Mouse (Mus musculus): Measurements from ENCODE around the gene Vmn2r93. TPM values are rescaled to one million over a fixed set of nuclear protein-coding genes. Genes with fewer than 3 reads are reported as not detected.

Vmn2r93 gene
- polyA plus RNA-seq (2014; fragmentation: Nextera tagmentation; extraction: Ambion mirVana) = not detected in 2 replicates

DNA sequence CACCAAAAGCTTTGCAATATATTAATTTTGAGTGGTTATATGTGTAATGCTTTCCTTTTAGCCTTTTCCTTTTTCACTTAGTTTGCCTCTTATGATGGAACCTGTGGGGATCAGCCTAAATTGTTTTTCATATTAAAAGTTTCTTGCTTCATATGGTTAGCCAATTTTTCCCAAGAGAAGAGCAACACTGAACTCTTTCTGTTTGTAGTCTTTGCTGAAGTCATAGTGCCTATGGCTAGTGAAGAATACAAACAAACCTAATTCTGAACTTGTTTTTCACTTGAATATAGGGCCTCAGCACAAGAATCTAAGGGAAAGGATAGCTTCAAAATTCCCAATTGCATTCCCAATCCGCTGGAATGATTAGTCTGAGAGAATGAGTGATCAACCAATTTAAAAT is at the start of gene Vmn2r93:
Vmn2r93 (plus strand) TSS at position 301 of the 400 bp plus-strand sequence.
- ATAC-seq (replicated peaks; ENCODE audit: low FRiP score) (no peak), DNase-seq (ENCODE audit: low spot score) (no peak)
- no peak within 1 kb of the TSS for H3K27ac ChIP-seq (ENCODE audit: low read depth, low read length)
- H3K4me3 ChIP-seq (ENCODE audit: low read depth, low read length) = no peak within 1 kb of the TSS
- H3K9ac ChIP-seq (ENCODE audit: low read length) = no peak within 1 kb of the TSS
- no peaks in the 10 kb centered on the region for H3K27me3 ChIP-seq (ENCODE audit: control insufficient read depth, insufficient read depth, low read length)
- 54% methylated on average over 1 of the region's 1 CpGs for WGBS
- H3K9me3 ChIP-seq (ENCODE audit: control insufficient read depth, low read length) = peaks cover 3% of the 10 kb centered on the region; the same call in 1 of the 2 replicates
- no peaks in the 10 kb centered on the region for H3K36me3 ChIP-seq (ENCODE audit: control insufficient read depth, insufficient read depth, low read length)
- H3K4me1 ChIP-seq (replicated peaks; ENCODE audit: control insufficient read depth, insufficient read depth, low read length) = no peaks in the 10 kb centered on the region
- no peak within 1 kb of the TSS for H3K4me2 ChIP-seq (ENCODE audit: low read depth, low read length, severe bottlenecking)

DNA sequence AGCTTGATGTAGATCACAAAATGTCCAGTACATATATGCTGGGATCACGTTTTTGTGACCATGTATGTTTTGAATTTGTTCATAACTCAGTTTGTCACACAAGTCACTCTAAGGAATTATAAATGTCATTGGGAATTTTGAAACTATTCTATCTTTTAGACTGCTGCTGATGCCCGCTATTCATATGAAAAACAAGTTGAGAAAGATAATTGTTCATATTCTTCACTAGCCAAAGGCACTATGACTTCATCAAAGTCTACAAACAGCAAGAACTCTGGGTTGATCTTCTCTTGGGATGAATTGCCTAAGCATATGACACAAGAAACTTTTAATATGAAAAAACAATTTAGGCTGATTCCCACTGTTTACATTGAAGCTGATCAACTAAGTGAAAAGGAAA is 20.2 kb upstream of the Vmn2r93 start, which contains the start of gene Vmn2r94:
Vmn2r94 (minus strand) TSS at position 101 of the 400 bp plus-strand sequence.
- Histone ChIP-seq H3K9ac (ENCODE audit: low read length) (no peak within 1 kb of the TSS), H3K4me3 (ENCODE audit: low read depth, low read length) (no peak within 1 kb of the TSS), H3K9me3 (ENCODE audit: control insufficient read depth, low read length) (peaks cover 2% of the 10 kb centered on the region; the same call in 1 of the 2 replicates), H3K36me3 (ENCODE audit: control insufficient read depth, insufficient read depth, low read length) (no peaks in the 10 kb centered on the region), H3K4me1 (replicated peaks; ENCODE audit: control insufficient read depth, insufficient read depth, low read length) (no peaks in the 10 kb centered on the region), H3K4me2 (ENCODE audit: low read depth, low read length, severe bottlenecking) (no peak within 1 kb of the TSS), H3K27me3 (ENCODE audit: control insufficient read depth, insufficient read depth, low read length) (no peaks in the 10 kb centered on the region), H3K27ac (ENCODE audit: low read depth, low read length) (no peak within 1 kb of the TSS)
- 63% methylated on average over 2 of the region's 2 CpGs for WGBS
- DNase-seq (ENCODE audit: low spot score) = no peak
- no peak for ATAC-seq (replicated peaks; ENCODE audit: low FRiP score)

GRCm38 (mm10) chr17:18323031-18323430 is 25.1 kb downstream of the Vmn2r93 start:
- H3K4me2 ChIP-seq (ENCODE audit: low read depth, low read length, severe bottlenecking) = no peak overlapping the region
- peaks cover 3% of the 10 kb centered on the region; the same call in 1 of the 2 replicates for H3K9me3 ChIP-seq (ENCODE audit: control insufficient read depth, low read length)
- no peaks in the 10 kb centered on the region for H3K27me3 ChIP-seq (ENCODE audit: control insufficient read depth, insufficient read depth, low read length)
- ATAC-seq (replicated peaks; ENCODE audit: low FRiP score) (no peak), DNase-seq (ENCODE audit: low spot score) (no peak)
- no peak overlapping the region for H3K27ac ChIP-seq (ENCODE audit: low read depth, low read length)
- whole genome bisulfite sequencing = 94% methylated on average over 2 of the region's 2 CpGs
- no peak overlapping the region for H3K4me3 ChIP-seq (ENCODE audit: low read depth, low read length)
- H3K36me3 ChIP-seq (ENCODE audit: control insufficient read depth, insufficient read depth, low read length) = no peaks in the 10 kb centered on the region
- H3K9ac ChIP-seq (ENCODE audit: low read length) = no peak overlapping the region
- no peaks in the 10 kb centered on the region for H3K4me1 ChIP-seq (replicated peaks; ENCODE audit: control insufficient read depth, insufficient read depth, low read length)

DNA sequence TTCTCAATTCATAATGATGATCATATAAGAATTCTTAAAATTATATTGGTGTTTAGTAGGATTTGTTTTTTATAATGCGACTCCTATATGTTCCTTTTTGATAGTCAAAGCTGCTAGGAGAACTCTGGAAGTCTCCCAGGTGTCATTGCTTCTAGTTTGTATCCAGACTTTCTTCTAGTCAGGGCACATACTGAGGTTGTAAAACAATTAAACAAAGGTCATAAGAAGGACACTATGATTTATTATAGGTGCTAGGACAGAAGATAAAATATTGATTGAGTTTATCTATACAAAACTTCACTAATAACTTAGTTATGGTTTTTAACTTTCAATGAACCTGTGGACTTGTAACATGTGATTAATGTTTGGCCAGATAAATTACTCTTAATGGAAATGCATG is 62.1 kb downstream of the Vmn2r93 start:
- WGBS = 47% methylated on average over 1 of the region's 1 CpGs
- DNase-seq (ENCODE audit: low spot score) (no peak), ATAC-seq (replicated peaks; ENCODE audit: low FRiP score) (no peak)
- Histone ChIP-seq H3K36me3 (ENCODE audit: control insufficient read depth, insufficient read depth, low read length) (no peaks in the 10 kb centered on the region), H3K4me3 (ENCODE audit: low read depth, low read length) (no peak overlapping the region), H3K9ac (ENCODE audit: low read length) (no peak overlapping the region), H3K4me1 (replicated peaks; ENCODE audit: control insufficient read depth, insufficient read depth, low read length) (no peaks in the 10 kb centered on the region), H3K4me2 (ENCODE audit: low read depth, low read length, severe bottlenecking) (no peak overlapping the region), H3K27me3 (ENCODE audit: control insufficient read depth, insufficient read depth, low read length) (no peaks in the 10 kb centered on the region), H3K27ac (ENCODE audit: low read depth, low read length) (no peak overlapping the region), H3K9me3 (ENCODE audit: control insufficient read depth, low read length) (peaks cover 3% of the 10 kb centered on the region; the same call in 1 of the 2 replicates)

- Histone ChIP-seq H3K9me3 (ENCODE audit: control insufficient read depth, low read length) (peaks cover 3% of the 10 kb centered on the region; the same call in 1 of the 2 replicates), H3K4me1 (replicated peaks; ENCODE audit: control insufficient read depth, insufficient read depth, low read length) (no peaks in the 10 kb centered on the region), H3K27me3 (ENCODE audit: control insufficient read depth, insufficient read depth, low read length) (no peaks in the 10 kb centered on the region), H3K4me2 (ENCODE audit: low read depth, low read length, severe bottlenecking) (no peak overlapping the region), H3K9ac (ENCODE audit: low read length) (no peak overlapping the region), H3K4me3 (ENCODE audit: low read depth, low read length) (no peak overlapping the region), H3K36me3 (ENCODE audit: control insufficient read depth, insufficient read depth, low read length) (no peaks in the 10 kb centered on the region), H3K27ac (ENCODE audit: low read depth, low read length) (no peak overlapping the region)
- ATAC-seq (replicated peaks; ENCODE audit: low FRiP score) (no peak), DNase-seq (ENCODE audit: low spot score) (no peak)
- WGBS = 60% methylated on average over 3 of the region's 3 CpGs
Measured at GRCm38 (mm10) chr17:18360602-18361001, 62.7 kb downstream of the Vmn2r93 start.

Other genes with a start within 250 kb of the Vmn2r93 start
- not detected in 2 replicates for gene Vmn2r124, start 248.7 kb upstream of the Vmn2r93 start, polyA plus RNA-seq (2014; fragmentation: Nextera tagmentation; extraction: Ambion mirVana)
- gene Vmn2r91, start 213.1 kb upstream of the Vmn2r93 start, polyA plus RNA-seq (2014; fragmentation: Nextera tagmentation; extraction: Ambion mirVana) = not detected in 2 replicates
- not detected in 2 replicates for gene Vmn2r92, start 146.2 kb upstream of the Vmn2r93 start, polyA plus RNA-seq (2014; fragmentation: Nextera tagmentation; extraction: Ambion mirVana)
- gene Vmn2r94, start 20.3 kb upstream of the Vmn2r93 start, polyA plus RNA-seq (2014; fragmentation: Nextera tagmentation; extraction: Ambion mirVana) = not detected in 2 replicates
- gene Vmn2r95, start 126.0 kb downstream of the Vmn2r93 start, polyA plus RNA-seq (2014; fragmentation: Nextera tagmentation; extraction: Ambion mirVana) = not detected in 2 replicates